Mouse (Mus musculus) hindbrain, embryonic 13.5 days (tissue): Measurements from ENCODE around the gene Aup1. TPM values are rescaled to one million over a fixed set of nuclear protein-coding genes. Genes with fewer than 3 reads are reported as not detected.

Source experiments
- ATAC-seq: fragments of 200-750 bp; cut with Nextera tagmentation; 2 replicates; pipeline ENCODE4 v1.8.0; 2017; ENCODE audit warnings: moderate TSS enrichment; ENCODE audit not compliant: low FRiP score
- H3K27ac ChIP-seq: fragments of 300-500 bp; sonication (generic); 2 replicates; pipeline ENCODE4 v1.5.1; 2015; ENCODE audit warnings: inconsistent platforms, mild to moderate bottlenecking, moderate library complexity
- H3K27me3 ChIP-seq: fragments of 300-500 bp; sonication (generic); 2 replicates; pipeline ENCODE4 v1.6.1; 2015; ENCODE audit warnings: mild to moderate bottlenecking, inconsistent platforms
- H3K36me3 ChIP-seq: fragments of 300-500 bp; sonication (generic); 2 replicates; pipeline ENCODE4 v1.6.1; 2015; ENCODE audit warnings: mild to moderate bottlenecking, inconsistent platforms
- H3K4me1 ChIP-seq: fragments of 300-500 bp; sonication (generic); replicated peaks from 2 replicates; pipeline ENCODE4 v1.6.1; 2015; ENCODE audit warnings: inconsistent platforms
- H3K4me2 ChIP-seq: fragments of 300-500 bp; sonication (generic); 2 replicates; pipeline ENCODE4 v1.6.1; 2015; ENCODE audit warnings: inconsistent platforms, mild to moderate bottlenecking, moderate library complexity
- H3K4me3 ChIP-seq: fragments of 300-500 bp; sonication (generic); 2 replicates; pipeline ENCODE4 v1.5.1; 2015; ENCODE audit warnings: mild to moderate bottlenecking, inconsistent platforms
- H3K9ac ChIP-seq: fragments of 300-500 bp; sonication (generic); 2 replicates; pipeline ENCODE4 v1.6.1; 2015; ENCODE audit warnings: mild to moderate bottlenecking, inconsistent platforms
- H3K9me3 ChIP-seq: fragments of 300-500 bp; sonication (generic); 2 replicates; pipeline ENCODE4 v1.6.1; 2016; ENCODE audit warnings: inconsistent platforms
- WGBS: fragments of 180-500 bp; shearing (Covaris S2); methylation state at CpG from one replicate; pipeline ENCODE4 v1.1.7; 2015; 5-methylcytosine and 5-hydroxymethylcytosine counted together
- polyA plus RNA-seq: library from polyadenylated mRNA; unstranded; fragments of >200 nt; fragmentation: Nextera tagmentation; extraction: Ambion mirVana; gene quantifications from 2 replicates; pipeline ENCODE4 v1.2.1, GENCODE M21; 2015

Gene Aup1
- polyA plus RNA-seq, result 168 and 178 TPM in 2 replicates

- Histone ChIP-seq H3K9me3 (no peaks in the 10 kb centered on the region), H3K27me3 (peaks cover under 1% of the 10 kb centered on the region; the same call in 1 of the 2 replicates), H3K9ac (peak within 1 kb of the TSS; percentile 95), H3K4me1 (peaks cover 31% of the 10 kb centered on the region), H3K4me3 (peak within 1 kb of the TSS; percentile 98), H3K27ac (peak within 1 kb of the TSS; percentile 92), H3K36me3 (peaks cover 39% of the 10 kb centered on the region), H3K4me2 (peak within 1 kb of the TSS; percentile 91)
- peak; percentile 97 for ATAC-seq
- under 1% methylated on average over 64 of the region's 64 CpGs for WGBS
Measured at GRCm38 (mm10) chr6:83054074-83054851, at the start of gene Aup1. Gene Aup1, plus strand, starts transcription at chr6:83054521.

- no peaks in the 10 kb centered on the region for H3K9me3 ChIP-seq
- no peaks in the 10 kb centered on the region for H3K4me1 ChIP-seq
- no peak overlapping the region for H3K4me2 ChIP-seq
- H3K4me3 ChIP-seq, result no peak overlapping the region
- H3K9ac ChIP-seq, result no peak overlapping the region
- no peaks in the 10 kb centered on the region for H3K36me3 ChIP-seq
- H3K27ac ChIP-seq, result no peak overlapping the region
- 49% methylated on average over 7 of the region's 7 CpGs for WGBS
- no peaks in the 10 kb centered on the region for H3K27me3 ChIP-seq
- no peak for ATAC-seq
Measured at GRCm38 (mm10) chr6:83004872-83005271, 49.4 kb upstream of the Aup1 start.

- no peak overlapping the region for H3K4me2 ChIP-seq
- WGBS, result 88% methylated on average over 10 of the region's 10 CpGs
- no peaks in the 10 kb centered on the region for H3K27me3 ChIP-seq
- no peak overlapping the region for H3K9ac ChIP-seq
- no peak overlapping the region for H3K27ac ChIP-seq
- H3K4me1 ChIP-seq, result no peaks in the 10 kb centered on the region
- no peaks in the 10 kb centered on the region for H3K36me3 ChIP-seq
- H3K9me3 ChIP-seq, result no peaks in the 10 kb centered on the region
- no peak for ATAC-seq
- H3K4me3 ChIP-seq, result no peak overlapping the region
Measured at GRCm38 (mm10) chr6:83005444-83006011, 48.8 kb upstream of the Aup1 start.

- Histone ChIP-seq H3K4me3 (no peak overlapping the region), H3K36me3 (no peaks in the 10 kb centered on the region), H3K4me1 (no peaks in the 10 kb centered on the region), H3K27ac (no peak overlapping the region), H3K9me3 (no peaks in the 10 kb centered on the region), H3K27me3 (0 out of 2 replicates have a peak, but pooled peaks cover 1% of the 10 kb centered on the region), H3K9ac (no peak overlapping the region), H3K4me2 (no peak overlapping the region)
- ATAC-seq, result no peak
- WGBS, result 90% methylated on average over 6 of the region's 6 CpGs
Measured at GRCm38 (mm10) chr6:83006114-83006513, 48.2 kb upstream of the Aup1 start.

- H3K4me3 ChIP-seq, result no peak overlapping the region
- H3K27me3 ChIP-seq, result 0 out of 2 replicates have a peak, but pooled peaks cover 3% of the 10 kb centered on the region
- no peak overlapping the region for H3K9ac ChIP-seq
- H3K27ac ChIP-seq, result no peak overlapping the region
- ATAC-seq, result no peak
- no peak overlapping the region for H3K4me2 ChIP-seq
- 52% methylated on average over 3 of the region's 3 CpGs for WGBS
- H3K9me3 ChIP-seq, result no peaks in the 10 kb centered on the region
- no peaks in the 10 kb centered on the region for H3K4me1 ChIP-seq
- H3K36me3 ChIP-seq, result no peaks in the 10 kb centered on the region
Measured at GRCm38 (mm10) chr6:83008659-83009058, 45.7 kb upstream of the Aup1 start.

GRCm38 (mm10) chr6:83010010-83010409 lies 44.3 kb upstream of the Aup1 start:
- ATAC-seq, result no peak
- no peaks in the 10 kb centered on the region for H3K9me3 ChIP-seq
- H3K4me1 ChIP-seq, result no peaks in the 10 kb centered on the region
- 0 out of 2 replicates have a peak, but pooled peaks cover 3% of the 10 kb centered on the region for H3K27me3 ChIP-seq
- H3K4me3 ChIP-seq, result no peak overlapping the region
- 78% methylated on average over 7 of the region's 7 CpGs for WGBS
- H3K27ac ChIP-seq, result no peak overlapping the region
- H3K9ac ChIP-seq, result no peak overlapping the region
- no peaks in the 10 kb centered on the region for H3K36me3 ChIP-seq
- no peak overlapping the region for H3K4me2 ChIP-seq

GRCm38 (mm10) chr6:83011255-83011654 lies 43.1 kb upstream of the Aup1 start:
- Histone ChIP-seq H3K4me1 (no peaks in the 10 kb centered on the region), H3K9ac (no peak overlapping the region), H3K27ac (no peak overlapping the region), H3K4me3 (no peak overlapping the region), H3K36me3 (no peaks in the 10 kb centered on the region), H3K4me2 (no peak overlapping the region), H3K27me3 (0 out of 2 replicates have a peak, but pooled peaks cover 3% of the 10 kb centered on the region), H3K9me3 (no peaks in the 10 kb centered on the region)
- 94% methylated on average over 7 of the region's 7 CpGs for WGBS
- no peak for ATAC-seq

- H3K27ac ChIP-seq, result no peak overlapping the region
- no peak for ATAC-seq
- no peak overlapping the region for H3K4me2 ChIP-seq
- no peaks in the 10 kb centered on the region for H3K9me3 ChIP-seq
- H3K9ac ChIP-seq, result no peak overlapping the region
- H3K4me1 ChIP-seq, result no peaks in the 10 kb centered on the region
- 82% methylated on average over 6 of the region's 6 CpGs for WGBS
- 0 out of 2 replicates have a peak, but pooled peaks cover 3% of the 10 kb centered on the region for H3K27me3 ChIP-seq
- no peaks in the 10 kb centered on the region for H3K36me3 ChIP-seq
- no peak overlapping the region for H3K4me3 ChIP-seq
Measured at GRCm38 (mm10) chr6:83011756-83012155, 42.6 kb upstream of the Aup1 start.

GRCm38 (mm10) chr6:83013444-83013843 lies 40.9 kb upstream of the Aup1 start:
- no peaks in the 10 kb centered on the region for H3K9me3 ChIP-seq
- no peak overlapping the region for H3K4me3 ChIP-seq
- H3K27me3 ChIP-seq, result 0 out of 2 replicates have a peak, but pooled peaks cover 3% of the 10 kb centered on the region
- ATAC-seq, result no peak
- no peak overlapping the region for H3K27ac ChIP-seq
- no peak overlapping the region for H3K9ac ChIP-seq
- H3K4me2 ChIP-seq, result no peak overlapping the region
- WGBS, result 70% methylated on average over 5 of the region's 5 CpGs
- H3K36me3 ChIP-seq, result no peaks in the 10 kb centered on the region
- no peaks in the 10 kb centered on the region for H3K4me1 ChIP-seq

GRCm38 (mm10) chr6:83014482-83015466 lies 39.5 kb upstream of the Aup1 start:
- Histone ChIP-seq H3K4me2 (no peak overlapping the region), H3K36me3 (no peaks in the 10 kb centered on the region), H3K4me1 (no peaks in the 10 kb centered on the region), H3K9me3 (no peaks in the 10 kb centered on the region), H3K4me3 (no peak overlapping the region), H3K27me3 (0 out of 2 replicates have a peak, but pooled peaks cover 3% of the 10 kb centered on the region), H3K27ac (no peak overlapping the region), H3K9ac (no peak overlapping the region)
- WGBS, result 77% methylated on average over 12 of the region's 12 CpGs
- ATAC-seq, result no peak

- no peak overlapping the region for H3K4me2 ChIP-seq
- 0 out of 2 replicates have a peak, but pooled peaks cover 3% of the 10 kb centered on the region for H3K27me3 ChIP-seq
- H3K4me1 ChIP-seq, result no peaks in the 10 kb centered on the region
- no peak overlapping the region for H3K4me3 ChIP-seq
- H3K9ac ChIP-seq, result no peak overlapping the region
- no peaks in the 10 kb centered on the region for H3K36me3 ChIP-seq
- whole genome bisulfite sequencing, result 84% methylated on average over 2 of the region's 2 CpGs
- H3K9me3 ChIP-seq, result no peaks in the 10 kb centered on the region
- no peak overlapping the region for H3K27ac ChIP-seq
- ATAC-seq, result no peak
Measured at GRCm38 (mm10) chr6:83015749-83016148, 38.6 kb upstream of the Aup1 start.

GRCm38 (mm10) chr6:83017190-83017589 lies 37.1 kb upstream of the Aup1 start:
- no peaks in the 10 kb centered on the region for H3K27me3 ChIP-seq
- no peak overlapping the region for H3K4me3 ChIP-seq
- H3K27ac ChIP-seq, result no peak overlapping the region
- H3K4me2 ChIP-seq, result no peak overlapping the region
- H3K9me3 ChIP-seq, result no peaks in the 10 kb centered on the region
- no peak for ATAC-seq
- no peaks in the 10 kb centered on the region for H3K4me1 ChIP-seq
- H3K9ac ChIP-seq, result no peak overlapping the region
- 70% methylated on average over 3 of the region's 3 CpGs for WGBS
- H3K36me3 ChIP-seq, result no peaks in the 10 kb centered on the region
